Mouse (Mus musculus) embryonic fibroblast, embryonic 13.5 days (primary cell): ENCODE data around the gene Mcf2l.

Source experiments
- CTCF ChIP-seq: IDR thresholded peaks from 2 replicates; pipeline ENCODE4 v1.5.1; 2011; ENCODE audit warnings: mild to moderate bottlenecking, control low read depth, low read length, moderate library complexity, borderline replicate concordance; ENCODE audit not compliant: insufficient read depth
- POLR2A ChIP-seq: IDR thresholded peaks from 2 replicates; pipeline ENCODE4 v1.6.1; 2011; ENCODE audit warnings: low read depth, mild to moderate bottlenecking, control low read depth, low read length, moderate library complexity

DNA sequence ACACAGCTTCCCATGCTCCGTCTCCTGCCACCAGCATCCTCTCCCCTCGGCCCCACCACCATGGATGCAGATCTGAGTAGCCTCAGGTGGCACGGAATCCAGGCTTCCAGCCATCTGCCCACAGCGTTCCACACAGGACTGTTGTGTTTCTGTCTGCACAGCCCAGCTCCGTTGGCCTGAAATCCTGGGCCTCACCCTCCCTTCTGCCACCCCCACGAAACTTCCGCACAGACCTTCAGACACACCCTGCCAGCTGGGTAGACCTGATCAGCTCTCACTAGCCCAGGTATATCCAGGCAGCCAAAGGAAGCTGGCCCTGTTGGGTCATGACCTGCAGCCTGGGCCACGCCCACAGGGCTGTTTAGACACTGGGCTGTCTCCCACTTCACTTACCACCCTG lies 66.9 kb downstream of the Mcf2l start:
- TF ChIP-seq POLR2A (no peak), CTCF (no peak)
